Mouse (Mus musculus) liver, postnatal 0 days (tissue): ENCODE results near the gene Dph5. TPM values are rescaled to one million over a fixed set of nuclear protein-coding genes. Genes with fewer than 3 reads are reported as not detected.

Experiments used
- ATAC-seq: fragments of 200-750 bp; cut with Nextera tagmentation; 2 replicates; pipeline ENCODE4 v1.8.0; 2017; ENCODE audit warnings: mild to moderate bottlenecking, moderate library complexity
- DNase-seq: peaks from one replicate; pipeline ENCODE4 v3.0.0-alpha.2; 2016
- H3K27ac ChIP-seq: fragments of 300-500 bp; sonication (generic); 2 replicates; pipeline ENCODE4 v1.5.1; 2014; ENCODE audit warnings: antibody characterized with exemption, moderate library complexity, mild to moderate bottlenecking, low read depth
- H3K27me3 ChIP-seq: fragments of 300-500 bp; sonication (generic); 2 replicates; pipeline ENCODE4 v1.6.1; 2014; ENCODE audit warnings: low read length, control low read depth, mixed read lengths; ENCODE audit not compliant: insufficient read depth
- H3K36me3 ChIP-seq: fragments of 300-500 bp; sonication (generic); replicated peaks from 2 replicates; pipeline ENCODE4 v1.6.1; 2014; ENCODE audit warnings: mild to moderate bottlenecking, control low read depth, low read length, moderate library complexity, mixed read lengths; ENCODE audit not compliant: insufficient read depth
- H3K4me1 ChIP-seq: fragments of 300-500 bp; sonication (generic); 2 replicates; pipeline ENCODE4 v1.6.1; 2014; ENCODE audit warnings: antibody characterized with exemption, mild to moderate bottlenecking, control low read depth; ENCODE audit not compliant: insufficient read depth
- H3K4me2 ChIP-seq: fragments of 300-500 bp; sonication (generic); 2 replicates; pipeline ENCODE4 v1.6.1; 2014; ENCODE audit warnings: low read depth, mild to moderate bottlenecking, low read length, moderate library complexity, mixed read lengths
- H3K4me3 ChIP-seq: fragments of 300-500 bp; sonication (generic); 2 replicates; pipeline ENCODE4 v1.5.1; 2014; ENCODE audit warnings: low read depth, low read length
- H3K9ac ChIP-seq: fragments of 300-500 bp; sonication (generic); replicated peaks from 2 replicates; pipeline ENCODE4 v1.6.1; 2014; ENCODE audit warnings: mild to moderate bottlenecking, moderate library complexity
- H3K9me3 ChIP-seq: fragments of 300-500 bp; sonication (generic); 2 replicates; pipeline ENCODE4 v1.6.1; 2016; ENCODE audit warnings: mild to moderate bottlenecking, control low read depth, low read length, mixed read lengths
- CTCF ChIP-seq: sonication (generic); IDR thresholded peaks from 2 replicates; pipeline ENCODE4 v1.5.1; 2016; ENCODE audit warnings: antibody characterized with exemption, low read depth
- EP300 ChIP-seq: IDR thresholded peaks from 2 replicates; pipeline ENCODE4 v1.6.1; 2016; ENCODE audit warnings: antibody characterized with exemption, low read depth, mild to moderate bottlenecking
- WGBS: fragments of 180-500 bp; shearing (Covaris S2); extraction: QIAGEN DNeasy Blood & Tissue Kit; methylation state at CpG from one replicate; pipeline ENCODE4 v1.1.7; 2014; ENCODE audit not compliant: insufficient replicate concordance; 5-methylcytosine and 5-hydroxymethylcytosine counted together
- polyA plus RNA-seq: library from polyadenylated mRNA; unstranded; fragments of >200 nt; fragmentation: Nextera tagmentation; extraction: Ambion mirVana; gene quantifications from 2 replicates; pipeline ENCODE4 v1.2.1, GENCODE M21; 2015

Gene Dph5
- polyA plus RNA-seq, 1 experiment from 2014 or later: 16.2 TPM

DNA sequence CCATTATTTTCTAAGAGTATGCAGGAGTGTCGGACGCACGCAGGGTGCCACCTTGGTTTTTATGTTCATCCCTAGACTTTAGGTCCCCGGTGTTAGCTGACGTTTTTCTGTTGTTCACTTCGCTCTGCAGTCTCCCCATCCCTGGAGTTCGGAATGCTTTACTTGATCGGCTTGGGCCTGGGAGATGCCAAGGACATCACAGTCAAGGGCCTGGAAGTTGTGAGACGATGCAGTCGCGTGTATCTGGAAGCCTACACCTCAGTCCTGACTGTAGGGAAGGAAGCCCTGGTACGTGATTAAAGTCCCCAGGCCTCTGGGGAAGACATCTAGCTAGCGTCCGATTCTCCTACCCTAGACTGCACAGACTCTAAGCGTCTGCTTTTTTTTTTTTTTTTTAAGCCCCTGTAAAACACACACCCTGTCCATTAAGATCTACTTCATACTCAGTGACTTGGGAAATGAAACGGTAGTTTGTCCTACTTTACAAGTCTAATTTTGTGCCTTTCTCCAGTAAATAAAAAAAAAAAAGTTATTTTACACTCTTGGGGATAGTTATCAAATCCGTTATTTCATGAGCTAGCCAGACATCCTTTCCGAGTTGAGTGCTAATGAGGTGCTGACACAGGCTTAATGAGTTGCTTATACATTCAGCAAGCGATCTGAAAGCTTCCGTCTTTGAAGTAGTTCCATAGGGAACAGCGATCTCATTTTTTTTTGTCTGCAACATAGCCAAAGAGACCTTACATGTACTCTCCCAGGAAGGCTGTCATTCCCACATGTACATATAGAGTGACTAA is 871 bp downstream of the Dph5 start:
- H3K4me2 ChIP-seq: peak overlapping the region; percentile 79
- no peak for TF ChIP-seq EP300
- no peak for TF ChIP-seq CTCF
- H3K27ac ChIP-seq: peak overlapping the region; percentile 66
- peak overlapping the region; percentile 70 for H3K9ac ChIP-seq
- H3K27me3 ChIP-seq: no peaks in the 10 kb centered on the region
- ATAC-seq (peak; percentile 32), DNase-seq (no peak)
- peaks cover 3% of the 10 kb centered on the region; the same call in 1 of the 2 replicates for H3K4me1 ChIP-seq
- WGBS: 3% methylated on average over 21 of the region's 21 CpGs
- peak overlapping the region; percentile 72 for H3K4me3 ChIP-seq
- peaks cover 4% of the 10 kb centered on the region for H3K36me3 ChIP-seq
- no peaks in the 10 kb centered on the region for H3K9me3 ChIP-seq

DNA sequence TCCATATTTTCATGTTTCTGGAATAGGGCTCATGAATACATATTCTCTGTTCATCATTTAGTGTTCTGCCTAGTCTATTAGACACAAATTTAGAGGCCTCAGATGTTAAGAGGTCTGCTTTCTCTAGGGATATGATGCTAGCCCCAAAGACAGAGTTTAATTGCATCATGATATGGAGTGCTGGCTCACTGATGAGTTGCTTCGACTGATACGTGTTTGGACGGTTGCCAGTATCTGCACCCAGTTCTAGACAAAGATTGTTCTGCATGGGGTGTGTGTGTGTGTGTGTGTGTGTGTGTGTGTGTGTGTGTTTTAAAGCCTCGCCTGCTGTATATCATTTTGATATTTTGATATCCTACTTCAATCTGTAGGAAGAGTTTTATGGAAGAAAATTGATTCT is 4.7 kb downstream of the Dph5 start:
- Histone ChIP-seq H3K27ac (no peak overlapping the region), H3K4me1 (peaks cover 3% of the 10 kb centered on the region; the same call in 1 of the 2 replicates), H3K27me3 (no peaks in the 10 kb centered on the region), H3K36me3 (peaks cover 9% of the 10 kb centered on the region), H3K9me3 (no peaks in the 10 kb centered on the region), H3K4me3 (no peak overlapping the region), H3K9ac (no peak overlapping the region), H3K4me2 (no peak overlapping the region)
- ATAC-seq (no peak), DNase-seq (no peak)
- no peak for TF ChIP-seq EP300
- TF ChIP-seq CTCF: no peak
- WGBS: 57% methylated on average over 4 of the region's 4 CpGs

DNA sequence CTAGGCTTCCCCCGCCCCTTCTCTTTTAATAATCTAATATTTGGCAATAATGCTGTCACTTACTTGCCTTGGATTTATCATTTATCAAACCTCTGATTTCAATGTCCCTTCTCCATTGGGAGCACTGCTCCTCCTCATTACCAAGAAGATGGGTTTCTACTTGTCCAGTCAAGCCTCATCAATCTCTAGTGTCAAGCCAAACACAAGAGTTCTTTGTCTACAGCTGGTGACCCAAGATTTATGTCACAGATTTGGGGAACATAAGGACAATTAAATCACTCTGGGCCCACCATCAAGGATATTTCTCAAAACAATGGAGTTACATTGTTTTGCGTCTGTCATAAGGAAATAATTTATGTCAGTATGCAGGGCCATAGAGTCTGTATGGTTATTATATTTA is 5.5 kb downstream of the Dph5 start:
- Histone ChIP-seq H3K27ac (no peak overlapping the region), H3K36me3 (peaks cover 9% of the 10 kb centered on the region), H3K4me2 (no peak overlapping the region), H3K4me3 (no peak overlapping the region), H3K9me3 (no peaks in the 10 kb centered on the region), H3K9ac (no peak overlapping the region), H3K4me1 (peaks cover 3% of the 10 kb centered on the region; the same call in 1 of the 2 replicates), H3K27me3 (no peaks in the 10 kb centered on the region)
- 83% methylated on average over 2 of the region's 2 CpGs for WGBS
- no peak for DNase-seq
- TF ChIP-seq CTCF (no peak), EP300 (no peak)
- no peak for ATAC-seq

DNA sequence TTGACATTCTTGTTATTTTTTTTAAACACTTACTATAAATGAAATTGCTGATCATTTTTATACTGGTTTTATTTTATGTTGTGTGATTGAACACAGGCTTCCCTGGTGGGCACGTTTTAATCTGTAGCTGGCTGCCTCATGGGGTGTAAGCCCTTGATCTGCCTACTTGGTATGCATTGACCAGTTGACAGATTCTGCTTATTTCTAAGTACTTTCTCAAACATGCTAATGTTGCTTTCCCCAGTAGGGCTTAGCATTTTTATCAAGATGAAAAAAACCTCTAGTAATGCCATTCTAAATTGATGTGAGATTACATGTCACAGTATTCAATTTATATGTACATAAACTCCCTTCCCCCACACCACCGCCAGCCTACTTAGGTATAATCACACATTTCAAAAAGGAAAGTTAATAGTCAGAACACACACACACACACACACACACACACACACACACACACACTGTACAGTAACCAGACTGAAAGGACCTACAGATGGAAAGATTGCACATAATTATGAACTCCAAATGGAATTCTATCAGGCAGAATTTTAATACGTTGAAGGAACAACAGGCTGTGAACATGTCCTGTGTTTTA is 10.8 kb downstream of the Dph5 start:
- H3K4me1 ChIP-seq: peaks cover 4% of the 10 kb centered on the region; the same call in 1 of the 2 replicates
- TF ChIP-seq CTCF: no peak
- TF ChIP-seq EP300: no peak
- H3K4me2 ChIP-seq: no peak overlapping the region
- no peak overlapping the region for H3K27ac ChIP-seq
- no peaks in the 10 kb centered on the region for H3K27me3 ChIP-seq
- H3K4me3 ChIP-seq: no peak overlapping the region
- DNase-seq: no peak
- H3K36me3 ChIP-seq: peaks cover 9% of the 10 kb centered on the region
- H3K9ac ChIP-seq: no peak overlapping the region
- no peaks in the 10 kb centered on the region for H3K9me3 ChIP-seq
- no peak for ATAC-seq
- 84% methylated on average over 3 of the region's 3 CpGs for WGBS

DNA sequence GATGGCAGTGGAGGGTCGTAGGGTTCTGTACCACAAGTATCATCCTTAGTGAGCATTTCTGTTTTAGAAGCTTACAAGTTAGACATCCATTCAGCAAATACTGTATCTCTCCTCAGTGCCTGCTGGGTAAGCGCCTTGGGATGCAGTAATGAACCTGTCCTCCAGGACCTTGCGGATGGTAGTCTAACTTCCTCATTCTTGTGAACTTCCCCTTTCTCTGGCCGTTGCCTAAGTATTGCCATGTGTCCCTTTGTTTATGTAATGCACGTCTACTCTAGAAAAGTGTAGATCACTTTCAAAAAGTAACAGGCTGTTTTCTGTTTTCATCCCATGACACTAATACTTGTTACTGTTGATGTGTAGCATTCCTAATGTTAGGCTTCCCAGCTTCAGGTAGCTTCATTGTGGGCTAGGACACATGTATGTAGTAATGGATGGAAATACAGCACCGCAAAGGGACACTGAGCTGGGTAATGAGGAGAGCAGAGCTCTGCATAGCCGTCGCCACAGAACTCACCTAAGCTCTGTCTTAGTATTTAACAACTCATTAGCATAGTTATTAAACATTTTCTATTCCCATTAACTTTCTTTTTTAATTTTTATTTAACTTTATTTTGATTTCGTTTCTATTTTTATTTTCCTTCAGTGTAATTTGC is 14.8 kb downstream of the Dph5 start:
- peak; percentile 32 for DNase-seq
- Histone ChIP-seq H3K9me3 (no peaks in the 10 kb centered on the region), H3K36me3 (peaks cover 11% of the 10 kb centered on the region), H3K9ac (no peak overlapping the region), H3K4me3 (no peak overlapping the region), H3K4me1 (peaks cover 4% of the 10 kb centered on the region; the same call in 1 of the 2 replicates), H3K4me2 (0 out of 2 replicates have a peak overlapping the region, but pooled peaks have one; percentile 15), H3K27me3 (no peaks in the 10 kb centered on the region), H3K27ac (peak overlapping the region; percentile 45; the same call in 1 of the 2 replicates)
- TF ChIP-seq CTCF (peak; percentile 35), EP300 (no peak)
- ATAC-seq: peak; percentile 83
- WGBS: 51% methylated on average over 9 of the region's 9 CpGs

DNA sequence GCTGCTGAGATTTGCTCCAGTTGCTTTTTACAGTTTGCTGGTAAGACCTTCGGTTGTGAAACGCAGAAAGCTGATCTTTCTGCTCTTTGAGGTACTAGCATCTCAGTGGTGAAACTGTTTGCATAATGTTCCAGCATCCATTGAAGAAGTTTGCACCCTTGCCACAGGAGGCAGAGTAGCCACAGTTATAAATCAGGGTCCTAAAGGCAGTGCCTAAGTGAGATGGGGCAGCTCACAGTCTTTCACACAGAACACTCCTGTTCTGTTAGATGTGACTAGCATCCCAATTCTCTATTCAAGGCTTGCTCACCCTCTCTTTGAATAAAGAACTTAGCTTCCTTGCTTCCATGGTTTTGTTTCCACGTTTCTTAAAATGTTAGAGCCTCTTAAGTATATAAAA is 17.4 kb downstream of the Dph5 start:
- H3K27ac ChIP-seq: no peak overlapping the region
- H3K4me2 ChIP-seq: no peak overlapping the region
- H3K27me3 ChIP-seq: no peaks in the 10 kb centered on the region
- DNase-seq (no peak), ATAC-seq (no peak)
- 80% methylated on average over 3 of the region's 3 CpGs for WGBS
- H3K36me3 ChIP-seq: peaks cover 11% of the 10 kb centered on the region
- peaks cover 4% of the 10 kb centered on the region; the same call in 1 of the 2 replicates for H3K4me1 ChIP-seq
- H3K9ac ChIP-seq: no peak overlapping the region
- no peaks in the 10 kb centered on the region for H3K9me3 ChIP-seq
- TF ChIP-seq EP300: no peak
- 0 out of 2 replicates have a peak, but pooled peaks have one; percentile 15 for TF ChIP-seq CTCF
- no peak overlapping the region for H3K4me3 ChIP-seq
